Mouse (Mus musculus) heart, postnatal 0 days (tissue): ENCODE results near the gene Tmpo.
A peak's percentile ranks its signal among the peaks of the same experiment; 100 is the strongest.

Source experiments
- CTCF ChIP-seq: IDR thresholded peaks from 2 replicates; pipeline ENCODE4 v1.5.1; 2016; ENCODE audit warnings: antibody characterized with exemption, control low read depth, low read depth
- EP300 ChIP-seq: IDR thresholded peaks from 2 replicates; pipeline ENCODE4 v1.6.1; 2016; ENCODE audit warnings: antibody characterized with exemption, low read depth

GRCm38 (mm10) chr10:91166890-91167289 lies 14.2 kb downstream of the Tmpo start:
- TF ChIP-seq EP300 (no peak), CTCF (peak; percentile 68)
